Mouse (Mus musculus) myocyte (in vitro differentiated cells): ENCODE results near the gene Med9.

Experiments used
- MYOD1 ChIP-seq, 3 experiments: IDR thresholded peaks; one replicate each; pipeline ENCODE4 v1.6.1; 2011; ENCODE audit warnings: control low read depth in 2 of 3, low read depth in 2 of 3, mild to moderate bottlenecking in 2 of 3, moderate library complexity in 1 of 3; ENCODE audit not compliant: insufficient read length in 2 of 3, control insufficient read depth in 1 of 3
- POLR2A ChIP-seq: IDR thresholded peaks from one replicate; pipeline ENCODE4 v1.6.1; 2011; ENCODE audit warnings: low read depth, mild to moderate bottlenecking, control low read depth, moderate library complexity; ENCODE audit not compliant: insufficient read length
- REST ChIP-seq: IDR thresholded peaks from one replicate; pipeline ENCODE4 v1.6.1; 2011; ENCODE audit warnings: mild to moderate bottlenecking, control low read depth, moderate library complexity; ENCODE audit not compliant: insufficient read depth, insufficient read length
- SRF ChIP-seq: IDR thresholded peaks from one replicate; pipeline ENCODE4 v1.6.1; 2011; ENCODE audit warnings: low read depth; ENCODE audit not compliant: control insufficient read depth, insufficient read length

DNA sequence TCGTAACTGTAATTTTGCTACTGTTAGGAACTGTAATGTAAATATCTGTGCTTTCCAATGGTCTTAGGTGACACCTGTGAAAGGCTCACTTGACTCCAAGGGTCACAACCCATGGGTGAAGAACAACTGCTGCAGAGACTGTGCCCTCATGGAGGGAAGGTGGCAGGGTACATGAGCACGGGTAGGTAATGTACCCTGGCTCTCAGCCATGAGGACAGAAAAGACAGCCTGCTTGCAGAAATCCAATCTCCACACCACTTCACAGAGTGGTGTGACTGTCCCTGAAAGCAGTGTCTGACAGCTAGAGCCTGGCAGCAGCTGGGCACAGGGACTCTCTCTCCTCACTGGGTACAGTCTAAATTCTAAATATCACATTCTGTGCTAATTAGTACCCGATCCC, 63.5 kb downstream of the Med9 start:
- TF ChIP-seq SRF (no peak), POLR2A (no peak), MYOD1 (IDR thresholded peaks at IDR 0.05; ENCODE audit: control insufficient read depth in 1 of 3, insufficient read length in 2 of 3, low read depth in 2 of 3) (no peak), REST (no peak)
